22 mouse cellular contexts compared by ENCODE assay signal in genomic region chr2:128543495-128543894, GRCm38 (mm10). TPM values are rescaled to one million over a fixed set of nuclear protein-coding genes. Genes with fewer than 3 reads are reported as not detected.
DNase-seq lines count a peak whose midpoint lies in the region; ATAC-seq and TF ChIP-seq lines count a peak whose summit lies in the region.
"Had no signal": no experiment of that assay in that cellular context is flagged by ENCODE, and none has a peak within 500 bp of the region (broad histone marks: within the 10 kb centered on the region; RNA-seq: fewer than 3 reads in every experiment).

No protein-coding gene starts in this region.

- no peak for TF ChIP-seq POLR2A in heart, adult 2 months (IDR thresholded peaks at IDR 0.05; ENCODE audit: insufficient read depth, low read depth, low read length)

- TF ChIP-seq EP300 in heart, adult 2 months (IDR thresholded peaks at IDR 0.05; ENCODE audit: insufficient read depth, low read depth, low read length): no peak

- H3K79me2 ChIP-seq in heart, adult 2 months (replicated peaks; ENCODE audit: control insufficient read depth, insufficient read depth, low read length): no peaks in the 10 kb centered on the region

- H3K4me3 ChIP-seq in heart, adult 2 months: no peak overlapping the region
- H3K4me3 ChIP-seq in limb, embryonic 13.5 days: no peak overlapping the region
- H3K4me3 ChIP-seq: embryonic facial prominence, embryonic 13.5 days had no signal

- intact Hi-C loops in heart, adult 2 months (cut with DNase I): no loop called here
- intact Hi-C loops in heart, postnatal 36 days (cut with DNase I): no loop called here
- intact Hi-C loops in left cerebral cortex, postnatal 36 days (cut with DNase I): no loop called here

- no peaks in the 10 kb centered on the region for H3K36me3 ChIP-seq in heart, adult 2 months (ENCODE audit: control insufficient read depth, insufficient read depth, low read length)
- H3K36me3 ChIP-seq in limb, embryonic 13.5 days: no peaks in the 10 kb centered on the region
- H3K36me3 ChIP-seq: embryonic facial prominence, embryonic 13.5 days had no signal

- WGBS in heart, adult 2 months: 81% methylated on average over 8 of the region's 8 CpGs
- 53% methylated on average over 8 of the region's 8 CpGs for WGBS in limb, embryonic 13.5 days

- 0 out of 2 replicates have a peak, but pooled peaks have one; percentile 12 for TF ChIP-seq CTCF in heart, adult 2 months (IDR thresholded peaks at IDR 0.05)

- DNase-seq in heart, adult 2 months: no peak
- no peak for DNase-seq in heart, postnatal 36 days
- DNase-seq in thymus, postnatal 0 days (ENCODE audit: low spot score): peak; percentile 42
- no peak for DNase-seq in thymus, adult 18-20 months
- DNase-seq in urinary bladder, adult 2 months (ENCODE audit: low spot score): no peak
- no peak for DNase-seq in embryo, embryonic 11 days
- no peak for DNase-seq in left cerebral cortex, postnatal 36 days (ENCODE audit: low spot score in 2 of 2)
- DNase-seq: cerebellum, adult 11 months; cerebellum, postnatal 36 days; kidney, adult 18-20 months; kidney, postnatal 36 days; left cerebral cortex, postnatal 4 days had no signal

- H3K4me1 ChIP-seq in heart, adult 2 months (ENCODE audit: control insufficient read depth, insufficient read depth, low read length): no peaks in the 10 kb centered on the region
- H3K4me1 ChIP-seq in limb, embryonic 13.5 days: peaks cover 38% of the 10 kb centered on the region

- H3K9ac ChIP-seq in heart, adult 2 months (ENCODE audit: low read depth, low read length): no peak overlapping the region
- H3K9ac ChIP-seq in limb, embryonic 13.5 days: no peak overlapping the region
- H3K9ac ChIP-seq: embryonic facial prominence, embryonic 13.5 days had no signal

- no peaks in the 10 kb centered on the region for H3K27me3 ChIP-seq in heart, adult 2 months (ENCODE audit: control insufficient read depth, insufficient read depth, low read length)
- no peaks in the 10 kb centered on the region for H3K27me3 ChIP-seq in limb, embryonic 13.5 days
- H3K27me3 ChIP-seq: embryonic facial prominence, embryonic 13.5 days had no signal

- H3K27ac ChIP-seq in heart, adult 2 months: no peak overlapping the region
- peak overlapping the region; percentile 48; the same call in 1 of the 2 replicates for H3K27ac ChIP-seq in limb, embryonic 13.5 days

- no peak overlapping the region for H3K4me2 ChIP-seq in limb, embryonic 13.5 days (replicated peaks)
- H3K4me2 ChIP-seq: embryonic facial prominence, embryonic 13.5 days had no signal

- H3K9me3 ChIP-seq in limb, embryonic 13.5 days: no peaks in the 10 kb centered on the region
- H3K9me3 ChIP-seq: embryonic facial prominence, embryonic 13.5 days had no signal

- no peak for ATAC-seq in limb, embryonic 13.5 days (ENCODE audit: low FRiP score, low read depth)

RNA-seq across cellular contexts. Expression of gene Spdye4c, which starts 47.5 kb away (rescaled TPM):
- not detected for total RNA-seq in heart, adult 2 months (2021)
- polyA plus RNA-seq in heart, adult 2 months (2012; rRNA removed): not detected in 2 replicates
- not detected for total RNA-seq in heart, postnatal 36 days (2021)
- not detected in 2 replicates for polyA plus RNA-seq in thymus, postnatal 0 days (2015; fragmentation: Nextera tagmentation; extraction: Ambion mirVana)
- not detected in 2 replicates for polyA plus RNA-seq in limb, embryonic 13.5 days (2015; fragmentation: Nextera tagmentation; extraction: Ambion mirVana)
- polyA plus RNA-seq in urinary bladder, adult 2 months (2012; rRNA removed): not detected in 2 replicates
- total RNA-seq in left cerebral cortex, postnatal 36 days (2021): not detected
- total RNA-seq: layer of hippocampus, postnatal 25 days; left cerebral cortex, postnatal 4 days; megakaryocyte-erythroid progenitor cell, adult 5-6 weeks; monocyte, adult 5-6 weeks had no signal
- polyA plus RNA-seq: embryonic facial prominence, embryonic 13.5 days; gonadal fat pad, adult 2 months; heart, embryonic 14.5 days; hindbrain, embryonic 11.5 days; liver, embryonic 16.5 days; neural tube, embryonic 14.5 days had no signal
